Mouse (Mus musculus) spleen, adult 2 months (tissue): Measurements from ENCODE around the gene Poc1a.

Source experiments
- CTCF ChIP-seq: fragments of 200-500 bp; IDR thresholded peaks from 2 replicates; pipeline ENCODE4 v1.5.1; 2011; ENCODE audit warnings: mild to moderate bottlenecking, inconsistent platforms; ENCODE audit not compliant: insufficient read depth, insufficient read length, insufficient replicate concordance; ENCODE audit errors: extremely low read depth
- POLR2A ChIP-seq: fragments of 200-500 bp; IDR thresholded peaks from 2 replicates; pipeline ENCODE4 v1.6.1; 2011; ENCODE audit warnings: low read depth, low read length, inconsistent platforms

DNA sequence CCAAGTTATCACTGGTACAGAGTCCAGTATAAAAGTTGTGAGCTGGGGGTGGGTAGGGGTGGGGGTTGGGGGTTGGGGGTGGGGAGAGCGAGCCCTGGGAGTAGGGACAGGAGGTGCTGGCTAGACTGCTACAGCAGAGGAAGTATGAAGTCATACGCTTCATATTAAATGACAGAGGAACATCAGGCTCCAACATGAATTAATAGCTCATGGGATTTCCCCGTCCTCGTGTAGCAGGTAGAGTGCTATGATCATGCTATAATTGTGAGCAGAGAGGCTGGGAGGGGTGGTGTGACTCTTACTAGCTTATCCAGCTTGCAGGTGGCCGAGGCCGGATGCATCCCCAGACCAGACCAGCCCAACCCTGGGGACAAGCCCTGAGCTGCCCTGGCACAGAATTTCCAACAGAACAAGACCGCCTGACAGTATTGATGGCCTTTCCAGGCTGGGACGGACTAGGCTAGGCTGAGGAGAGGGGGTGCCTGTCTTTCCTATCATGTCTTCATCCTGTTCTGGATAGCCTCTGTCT lies 6.1 kb upstream of the Poc1a start:
- TF ChIP-seq POLR2A, result no peak
- TF ChIP-seq CTCF, result no peak
